Mouse (Mus musculus): ENCODE data around the gene Pycard.

DNA sequence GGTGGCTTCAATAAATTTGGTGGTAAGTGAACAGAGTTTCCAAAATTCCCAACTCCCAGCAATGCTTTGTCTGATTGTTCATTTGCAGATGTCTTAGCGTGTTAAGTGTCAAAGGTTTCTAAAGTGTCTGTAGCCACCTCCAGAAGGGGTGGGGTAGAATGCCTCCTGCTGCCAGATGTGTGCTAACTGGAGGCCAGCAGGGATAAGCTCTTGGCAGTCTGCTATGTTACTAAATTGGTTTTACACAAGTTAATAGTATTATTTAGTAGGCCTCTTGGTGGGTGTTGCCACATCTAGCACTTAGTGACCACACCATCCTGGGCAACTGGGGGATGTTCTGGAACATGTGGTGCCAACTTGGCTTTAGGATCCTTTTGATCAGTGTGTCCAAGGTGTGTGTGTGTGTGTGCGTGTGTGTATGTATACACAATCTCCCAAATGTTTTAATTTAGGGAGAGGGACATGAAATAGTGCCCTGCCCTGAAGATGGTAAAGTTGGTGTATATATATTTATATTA is 19.2 kb downstream of the Pycard start:
- TF ChIP-seq CTCF (IDR thresholded peaks at IDR 0.05; ENCODE audit: extremely low read depth, insufficient read depth, low read length) (no peak), POLR2A (IDR thresholded peaks at IDR 0.05; ENCODE audit: extremely low read depth, insufficient read depth, low read length) (no peak)
